Comparison of ENCODE assay signal across 22 mouse cellular contexts in genomic region chr6:87788266-87788895, GRCm38 (mm10). TPM values are rescaled to one million over a fixed set of nuclear protein-coding genes. Genes with fewer than 3 reads are reported as not detected.
DNase-seq lines count a peak whose midpoint lies in the region; ATAC-seq lines count a peak whose summit lies in the region.
"Had no signal": no experiment of that assay in that cellular context is flagged by ENCODE, and none has a peak within 500 bp of the region (broad histone marks: within the 10 kb centered on the region; RNA-seq: fewer than 3 reads in every experiment).

No protein-coding gene starts in this region.

- DNase-seq in heart, adult 11 months: peak; percentile 80
- DNase-seq in heart, postnatal 14 days: no peak
- DNase-seq in intestine, embryonic 14.5 days (ENCODE audit: low spot score): peak; percentile 53
- no peak for DNase-seq in ovary, adult 18-20 months (ENCODE audit: low spot score)
- DNase-seq in left cerebral cortex, adult 9 months (ENCODE audit: low spot score in 2 of 2): no peak
- DNase-seq: forebrain, postnatal 0 days; layer of hippocampus, postnatal 36 days; right cerebral cortex, postnatal 14 days; spleen, adult 18-20 months; thymus, adult 2 months had no signal

- H3K27ac ChIP-seq in intestine, embryonic 14.5 days (ENCODE audit: low read depth): no peak overlapping the region
- peak overlapping the region; percentile 98 for H3K27ac ChIP-seq in liver, embryonic 12.5 days
- peak overlapping the region; percentile 71 for H3K27ac ChIP-seq in stomach, embryonic 15.5 days
- H3K27ac ChIP-seq: embryonic facial prominence, embryonic 15.5 days; heart, adult 2 months; hindbrain, embryonic 14.5 days; limb, embryonic 12.5 days; neural tube, embryonic 15.5 days had no signal

- peaks cover 8% of the 10 kb centered on the region; the same call in 1 of the 2 replicates for H3K36me3 ChIP-seq in intestine, embryonic 14.5 days (ENCODE audit: control insufficient read depth, insufficient read depth, low read length)
- peaks cover 52% of the 10 kb centered on the region for H3K36me3 ChIP-seq in liver, embryonic 12.5 days
- H3K36me3 ChIP-seq in stomach, embryonic 15.5 days: peaks cover 6% of the 10 kb centered on the region; the same call in 1 of the 2 replicates

- 91% methylated on average over 9 of the region's 9 CpGs for WGBS in intestine, embryonic 14.5 days
- 92% methylated on average over 9 of the region's 9 CpGs for WGBS in liver, embryonic 12.5 days (ENCODE audit: insufficient replicate concordance)
- 92% methylated on average over 9 of the region's 9 CpGs for WGBS in stomach, embryonic 15.5 days

- no peak overlapping the region for H3K9ac ChIP-seq in intestine, embryonic 14.5 days (ENCODE audit: low read length)
- H3K9ac ChIP-seq in liver, embryonic 12.5 days: no peak overlapping the region
- no peak overlapping the region for H3K9ac ChIP-seq in stomach, embryonic 15.5 days
- H3K9ac ChIP-seq: embryonic facial prominence, embryonic 15.5 days; forebrain, postnatal 0 days; hindbrain, embryonic 14.5 days; limb, embryonic 12.5 days; midbrain, embryonic 12.5 days; neural tube, embryonic 15.5 days had no signal

- no peak overlapping the region for H3K4me3 ChIP-seq in intestine, embryonic 14.5 days (ENCODE audit: low read depth, low read length)
- no peak overlapping the region for H3K4me3 ChIP-seq in liver, embryonic 12.5 days
- no peak overlapping the region for H3K4me3 ChIP-seq in stomach, embryonic 15.5 days (replicated peaks)
- H3K4me3 ChIP-seq: embryonic facial prominence, embryonic 15.5 days; heart, adult 2 months; limb, embryonic 12.5 days; midbrain, embryonic 12.5 days; neural tube, embryonic 15.5 days had no signal

- intact Hi-C loops in heart, postnatal 14 days (cut with DNase I): no loop called here

- H3K4me1 ChIP-seq in intestine, embryonic 14.5 days (replicated peaks; ENCODE audit: control insufficient read depth, insufficient read depth, low read length): peaks cover 9% of the 10 kb centered on the region
- H3K4me1 ChIP-seq in liver, embryonic 12.5 days: peaks cover 80% of the 10 kb centered on the region
- H3K4me1 ChIP-seq in stomach, embryonic 15.5 days: peaks cover 17% of the 10 kb centered on the region

- no peaks in the 10 kb centered on the region for H3K9me3 ChIP-seq in intestine, embryonic 14.5 days (ENCODE audit: control insufficient read depth, low read length)
- no peaks in the 10 kb centered on the region for H3K9me3 ChIP-seq in liver, embryonic 12.5 days (replicated peaks)
- no peaks in the 10 kb centered on the region for H3K9me3 ChIP-seq in stomach, embryonic 15.5 days
- H3K9me3 ChIP-seq: embryonic facial prominence, embryonic 15.5 days; limb, embryonic 12.5 days; midbrain, embryonic 12.5 days; neural tube, embryonic 15.5 days had no signal

- no peaks in the 10 kb centered on the region for H3K27me3 ChIP-seq in intestine, embryonic 14.5 days (replicated peaks; ENCODE audit: control insufficient read depth, insufficient read depth, low read length)
- no peaks in the 10 kb centered on the region for H3K27me3 ChIP-seq in liver, embryonic 12.5 days (replicated peaks)
- H3K27me3 ChIP-seq in stomach, embryonic 15.5 days (replicated peaks): no peaks in the 10 kb centered on the region
- H3K27me3 ChIP-seq: embryonic facial prominence, embryonic 15.5 days; limb, embryonic 12.5 days; midbrain, embryonic 12.5 days; neural tube, embryonic 15.5 days had no signal

- ATAC-seq in intestine, embryonic 14.5 days (replicated peaks; ENCODE audit: low FRiP score, low TSS enrichment, low read depth): no peak
- ATAC-seq in liver, embryonic 12.5 days: no peak
- ATAC-seq in stomach, embryonic 15.5 days (ENCODE audit: insufficient read depth, low FRiP score, low read depth): no peak
- ATAC-seq: CD4-positive, CD25-positive, alpha-beta regulatory T cell, adult 4 months; forebrain, postnatal 0 days; inflammation-experienced regulatory T-cells, adult 6 months had no signal

- no peak overlapping the region for H3K4me2 ChIP-seq in intestine, embryonic 14.5 days (ENCODE audit: low read length)
- no peak overlapping the region for H3K4me2 ChIP-seq in liver, embryonic 12.5 days
- no peak overlapping the region for H3K4me2 ChIP-seq in stomach, embryonic 15.5 days
- H3K4me2 ChIP-seq: embryonic facial prominence, embryonic 15.5 days; hindbrain, embryonic 14.5 days; limb, embryonic 12.5 days; midbrain, embryonic 12.5 days; neural tube, embryonic 15.5 days had no signal

RNA-seq across cellular contexts. Expression of gene Gp9, which starts 10.5 kb away (rescaled TPM):
- total RNA-seq in heart, postnatal 14 days (2021): 1 to 10 TPM in 1 of 2 experiments, under 1 TPM in 1; 0.33 to 1.0 TPM
- polyA plus RNA-seq in intestine, embryonic 14.5 days (2014; fragmentation: Nextera tagmentation; extraction: Ambion mirVana): 1.1 and 3.3 TPM in 2 replicates
- 40.9 and 44.2 TPM in 2 replicates for polyA plus RNA-seq in liver, embryonic 12.5 days (2016; fragmentation: Nextera tagmentation; extraction: Ambion mirVana)
- 1.7 and 2.4 TPM in 2 replicates for polyA plus RNA-seq in stomach, embryonic 15.5 days (2015; fragmentation: Nextera tagmentation; extraction: Ambion mirVana)
- total RNA-seq: adrenal gland, postnatal 25 days; gastrocnemius, postnatal 25 days had no signal
- polyA plus RNA-seq: CD4-positive, CD25-positive, alpha-beta regulatory T cell, adult 4 months had no signal

RNA-seq across cellular contexts. Expression of gene Rab43, which starts 23.6 kb away (rescaled TPM):
- total RNA-seq in heart, postnatal 14 days (2021): 10 to 100 TPM; 16.7 to 17.4 TPM
- polyA plus RNA-seq in intestine, embryonic 14.5 days (2014; fragmentation: Nextera tagmentation; extraction: Ambion mirVana): 9.8 and 11.7 TPM in 2 replicates
- polyA plus RNA-seq in liver, embryonic 12.5 days (2016; fragmentation: Nextera tagmentation; extraction: Ambion mirVana): 28.6 and 30.5 TPM in 2 replicates
- 11.9 and 12.4 TPM in 2 replicates for polyA plus RNA-seq in stomach, embryonic 15.5 days (2015; fragmentation: Nextera tagmentation; extraction: Ambion mirVana)

RNA-seq across cellular contexts. Expression of gene Gm45140, which starts 47.2 kb away (rescaled TPM):
- 1 to 10 TPM in 1 of 2 experiments, under 1 TPM in 1; 0.55 to 1.5 TPM for total RNA-seq in heart, postnatal 14 days (2021)
- 2.6 and 3.7 TPM in 2 replicates for polyA plus RNA-seq in intestine, embryonic 14.5 days (2014; fragmentation: Nextera tagmentation; extraction: Ambion mirVana)
- 5.0 and 7.1 TPM in 2 replicates for polyA plus RNA-seq in liver, embryonic 12.5 days (2016; fragmentation: Nextera tagmentation; extraction: Ambion mirVana)
- 4.2 and 4.7 TPM in 2 replicates for polyA plus RNA-seq in stomach, embryonic 15.5 days (2015; fragmentation: Nextera tagmentation; extraction: Ambion mirVana)

RNA-seq across cellular contexts. Expression of gene Isy1, which starts 50.2 kb away (rescaled TPM):
- total RNA-seq in heart, postnatal 14 days (2021): 10 to 100 TPM; 17.8 TPM
- 51.0 and 52.3 TPM in 2 replicates for polyA plus RNA-seq in intestine, embryonic 14.5 days (2014; fragmentation: Nextera tagmentation; extraction: Ambion mirVana)
- 59.5 and 62.4 TPM in 2 replicates for polyA plus RNA-seq in liver, embryonic 12.5 days (2016; fragmentation: Nextera tagmentation; extraction: Ambion mirVana)
- 39.0 and 53.4 TPM in 2 replicates for polyA plus RNA-seq in stomach, embryonic 15.5 days (2015; fragmentation: Nextera tagmentation; extraction: Ambion mirVana)

RNA-seq across cellular contexts. Expression of gene Efcc1, which starts 57.7 kb away (rescaled TPM):
- 1 to 10 TPM; 3.1 to 3.2 TPM for total RNA-seq in heart, postnatal 14 days (2021)
- polyA plus RNA-seq in intestine, embryonic 14.5 days (2014; fragmentation: Nextera tagmentation; extraction: Ambion mirVana): 0.59 and 1.4 TPM in 2 replicates
- 0.51 and 0.63 TPM in 2 replicates for polyA plus RNA-seq in liver, embryonic 12.5 days (2016; fragmentation: Nextera tagmentation; extraction: Ambion mirVana)
- polyA plus RNA-seq in stomach, embryonic 15.5 days (2015; fragmentation: Nextera tagmentation; extraction: Ambion mirVana): 1.5 and 1.8 TPM in 2 replicates

Comparison
In these comparisons a context has a peak if more than half of its experiments do, and no peak if none do; other contexts are left out.
1. DNase-seq: peak in heart, adult 11 months (single experiment) and intestine, embryonic 14.5 days (single experiment); none in heart, postnatal 14 days (0 of 2), ovary, adult 18-20 months (single experiment) and left cerebral cortex, adult 9 months (0 of 2).